ENCODE assay signal across 16 mouse cellular contexts in genomic region chr12:70758080-70758479, GRCm38 (mm10).
"Had no signal": no experiment of that assay in that cellular context is flagged by ENCODE, and none has a peak within 500 bp of the region (broad histone marks: within the 10 kb centered on the region; RNA-seq: fewer than 3 reads in every experiment).

No protein-coding gene starts in this region.

- H3K9ac ChIP-seq: lung, embryonic 14.5 days; midbrain, embryonic 13.5 days; midbrain, embryonic 15.5 days; neural tube, embryonic 12.5 days; stomach, embryonic 15.5 days had no signal

- H3K9me3 ChIP-seq: midbrain, embryonic 13.5 days; midbrain, embryonic 15.5 days; neural tube, embryonic 12.5 days; stomach, embryonic 15.5 days had no signal

- H3K27me3 ChIP-seq: midbrain, embryonic 13.5 days; midbrain, embryonic 15.5 days; neural tube, embryonic 12.5 days; stomach, embryonic 15.5 days had no signal

- H3K4me3 ChIP-seq: megakaryocyte, embryonic 14.5 days; midbrain, embryonic 13.5 days; midbrain, embryonic 15.5 days; neural tube, embryonic 12.5 days; stomach, embryonic 15.5 days had no signal

- H3K27ac ChIP-seq: macrophage; midbrain, embryonic 13.5 days; midbrain, embryonic 15.5 days; neural tube, embryonic 12.5 days; stomach, embryonic 15.5 days; stomach, postnatal 0 days had no signal

- ATAC-seq: midbrain, embryonic 13.5 days; midbrain, embryonic 15.5 days had no signal

- H3K4me2 ChIP-seq: lung, embryonic 14.5 days; midbrain, embryonic 11.5 days; midbrain, embryonic 13.5 days; midbrain, embryonic 15.5 days; neural tube, embryonic 12.5 days; stomach, embryonic 15.5 days had no signal

- H3K4me1 ChIP-seq: megakaryocyte, embryonic 14.5 days; midbrain, embryonic 13.5 days; neural tube, embryonic 12.5 days had no signal

- H3K36me3 ChIP-seq: midbrain, embryonic 13.5 days; midbrain, embryonic 15.5 days; neural tube, embryonic 12.5 days; stomach, embryonic 15.5 days had no signal

- DNase-seq: lung, adult 18-20 months; lung, embryonic 14.5 days; lung, postnatal 14 days; lung, postnatal 36 days; right cerebral cortex, postnatal 14 days; thymus, adult 2 months; thymus, postnatal 25 days; thymus, postnatal 4 days had no signal
